Mouse (Mus musculus) lung, embryonic 15.5 days (tissue): ENCODE results near the gene Gtf3c4. TPM values are rescaled to one million over a fixed set of nuclear protein-coding genes. Genes with fewer than 3 reads are reported as not detected.

ENCODE experiments used
- ATAC-seq: fragments of 200-750 bp; cut with Nextera tagmentation; 2 replicates; pipeline ENCODE4 v1.8.0; 2017; ENCODE audit warnings: moderate number of reproducible peaks, borderline replicate concordance; ENCODE audit not compliant: low FRiP score, low TSS enrichment; ENCODE audit errors: extremely low read depth
- H3K27ac ChIP-seq: fragments of 300-500 bp; sonication (generic); 2 replicates; pipeline ENCODE4 v1.5.1; 2015; ENCODE audit warnings: moderate library complexity, mild to moderate bottlenecking, inconsistent platforms
- H3K27me3 ChIP-seq: fragments of 300-500 bp; sonication (generic); 2 replicates; pipeline ENCODE4 v1.6.1; 2015; ENCODE audit warnings: inconsistent platforms
- H3K36me3 ChIP-seq: fragments of 300-500 bp; sonication (generic); 2 replicates; pipeline ENCODE4 v1.6.1; 2015; ENCODE audit warnings: inconsistent platforms
- H3K4me1 ChIP-seq: fragments of 300-500 bp; sonication (generic); 2 replicates; pipeline ENCODE4 v1.6.1; 2015; ENCODE audit warnings: inconsistent platforms
- H3K4me2 ChIP-seq: fragments of 300-500 bp; sonication (generic); 2 replicates; pipeline ENCODE4 v1.6.1; 2015; ENCODE audit warnings: inconsistent platforms, mild to moderate bottlenecking, moderate library complexity
- H3K4me3 ChIP-seq: fragments of 300-500 bp; sonication (generic); 2 replicates; pipeline ENCODE4 v1.5.1; 2015; ENCODE audit warnings: mild to moderate bottlenecking, inconsistent platforms
- H3K9ac ChIP-seq: fragments of 300-500 bp; sonication (generic); 2 replicates; pipeline ENCODE4 v1.6.1; 2015; ENCODE audit warnings: inconsistent platforms
- H3K9me3 ChIP-seq: fragments of 300-500 bp; sonication (generic); 2 replicates; pipeline ENCODE4 v1.6.1; 2016; ENCODE audit warnings: inconsistent platforms
- WGBS: fragments of 180-500 bp; shearing (Covaris S2); methylation state at CpG from one replicate; pipeline ENCODE4 v1.1.7; 2015; 5-methylcytosine and 5-hydroxymethylcytosine counted together
- polyA plus RNA-seq: library from polyadenylated mRNA; unstranded; fragments of >200 nt; fragmentation: Nextera tagmentation; extraction: Ambion mirVana; gene quantifications from 2 replicates; pipeline ENCODE4 v1.2.1, GENCODE M21; 2015

The Gtf3c4 gene
- polyA plus RNA-seq, 1 experiment from 2014 or later: 14.5 TPM

DNA sequence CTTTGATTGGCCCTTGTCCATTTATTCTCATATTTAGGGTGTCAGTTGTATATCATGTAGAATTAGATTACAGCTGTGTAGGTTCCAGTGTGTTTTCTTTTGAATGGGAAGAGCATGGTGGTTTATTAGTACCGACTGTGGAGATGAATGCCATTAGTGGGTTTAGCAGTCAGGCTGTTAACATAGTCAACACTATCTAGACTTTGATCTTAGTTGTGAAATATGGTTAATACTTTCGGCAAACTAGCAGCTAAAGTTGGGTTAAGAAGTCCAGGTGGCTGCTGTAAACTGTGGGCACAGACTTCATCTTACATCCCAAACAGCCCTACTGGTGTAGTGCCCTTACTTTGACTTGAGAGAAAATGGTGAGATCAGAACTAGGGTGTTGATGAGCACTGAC is 8.7 kb upstream of the Gtf3c4 start:
- ATAC-seq: no peak
- 90% methylated on average over 2 of the region's 2 CpGs for WGBS
- Histone ChIP-seq H3K27me3 (no peaks in the 10 kb centered on the region), H3K9me3 (no peaks in the 10 kb centered on the region), H3K36me3 (peaks cover 52% of the 10 kb centered on the region), H3K9ac (no peak overlapping the region), H3K4me1 (peaks cover 1% of the 10 kb centered on the region; the same call in 1 of the 2 replicates), H3K27ac (no peak overlapping the region), H3K4me3 (no peak overlapping the region), H3K4me2 (no peak overlapping the region)

DNA sequence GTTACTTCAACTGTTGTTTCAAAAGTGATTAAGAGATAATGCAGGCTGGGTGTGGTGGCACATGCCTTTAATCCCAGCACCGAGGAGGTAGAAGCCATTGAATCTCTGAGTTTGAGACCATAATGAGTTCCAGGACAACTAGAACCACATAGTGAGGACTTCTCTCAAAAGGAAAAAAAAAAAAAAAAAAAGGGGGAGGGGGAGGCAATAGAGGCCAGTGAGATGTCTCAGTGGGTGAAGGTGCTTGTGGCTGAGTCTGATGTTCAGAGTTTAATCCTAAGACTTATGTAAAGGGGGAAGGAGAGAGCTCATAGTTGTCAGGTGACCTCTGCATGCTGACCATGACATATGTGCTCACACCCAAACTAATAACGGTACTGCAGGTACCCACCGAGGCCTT is 1.9 kb upstream of the Gtf3c4 start:
- WGBS: 67% methylated on average over 3 of the region's 3 CpGs
- Histone ChIP-seq H3K36me3 (peaks cover 16% of the 10 kb centered on the region), H3K27ac (no peak overlapping the region), H3K4me3 (no peak overlapping the region; the same call in 1 of the 2 replicates), H3K4me2 (peak overlapping the region; percentile 77), H3K9me3 (no peaks in the 10 kb centered on the region), H3K27me3 (no peaks in the 10 kb centered on the region), H3K4me1 (peaks cover 41% of the 10 kb centered on the region), H3K9ac (no peak overlapping the region)
- ATAC-seq: no peak

DNA sequence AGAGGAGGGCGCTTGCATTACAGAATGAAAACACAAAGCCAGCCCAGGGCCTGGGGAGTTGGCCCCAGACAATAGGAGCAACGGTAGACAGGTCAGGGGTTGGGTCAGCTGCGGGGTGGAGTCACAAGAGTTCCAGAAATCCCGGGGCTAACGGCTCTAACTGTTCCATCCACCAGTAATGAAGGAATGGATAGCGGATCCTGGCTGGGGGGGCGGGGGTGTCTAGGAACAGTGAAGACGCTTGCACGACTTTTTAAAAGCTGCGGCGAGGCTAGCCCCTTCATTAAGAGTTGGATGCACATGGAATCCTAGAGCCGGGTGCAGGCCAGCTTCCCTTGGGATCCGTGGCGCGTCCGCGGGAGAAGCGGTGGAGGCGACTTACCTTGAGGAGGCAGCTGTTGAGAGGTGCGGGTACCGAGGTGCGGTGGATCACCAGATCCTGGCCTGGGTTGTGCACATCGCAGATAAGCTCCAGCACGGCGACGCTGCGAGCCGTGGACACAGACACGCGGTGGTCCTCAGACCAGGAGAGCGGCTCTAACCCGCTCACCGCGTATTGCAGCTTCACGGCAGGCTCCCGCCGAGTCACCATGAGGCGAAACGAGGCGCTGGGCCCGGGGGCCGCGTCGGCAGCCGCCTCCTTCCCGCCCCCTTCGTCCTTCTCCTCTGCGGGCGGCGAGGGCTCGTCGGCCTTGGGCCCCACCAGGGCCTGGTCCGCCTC is 499 bp downstream of the Gtf3c4 start:
- Histone ChIP-seq H3K9me3 (no peaks in the 10 kb centered on the region), H3K27me3 (no peaks in the 10 kb centered on the region), H3K4me1 (peaks cover 54% of the 10 kb centered on the region), H3K9ac (peak overlapping the region; percentile 89), H3K36me3 (peaks cover 8% of the 10 kb centered on the region), H3K4me3 (peak overlapping the region; percentile 86), H3K4me2 (peak overlapping the region; percentile 77), H3K27ac (peak overlapping the region; percentile 88)
- ATAC-seq: peak; percentile 17
- WGBS: under 1% methylated on average over 53 of the region's 53 CpGs

DNA sequence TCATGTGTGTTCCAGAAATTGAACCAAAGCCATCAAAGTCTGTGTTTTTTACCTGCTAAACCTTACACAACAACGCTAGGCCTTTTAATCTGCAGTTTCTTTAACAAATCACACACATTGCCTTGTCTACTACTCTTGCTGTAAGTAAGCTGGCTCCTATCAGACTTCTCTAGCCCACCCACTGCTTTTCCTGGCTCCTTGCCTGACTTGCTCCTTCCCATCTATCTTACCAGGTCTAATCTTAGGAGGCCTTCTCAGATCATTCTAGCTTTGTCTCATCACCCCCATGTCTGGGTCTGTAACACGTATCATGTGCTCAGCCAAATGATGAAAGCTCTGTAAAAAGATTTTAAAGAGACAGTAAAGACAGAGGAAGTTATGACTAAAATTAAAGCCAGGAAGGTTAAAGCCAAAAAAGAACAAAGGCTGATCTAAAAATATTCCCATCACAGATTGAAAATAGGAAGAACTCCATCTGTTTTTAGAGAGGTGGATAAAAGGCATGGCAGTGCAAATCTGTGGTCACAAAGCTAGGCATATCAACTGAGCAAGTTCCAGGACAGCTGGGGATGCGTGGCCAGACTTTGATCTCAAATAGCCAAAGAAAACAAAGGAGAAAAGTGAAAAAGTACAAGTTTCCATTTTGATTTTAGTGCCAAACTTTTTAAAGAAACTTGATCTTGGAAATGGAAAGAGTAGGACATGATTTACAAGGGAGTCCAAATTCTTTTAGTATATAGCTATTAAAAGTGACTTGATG is 3.8 kb downstream of the Gtf3c4 start:
- ATAC-seq: no peak
- Histone ChIP-seq H3K36me3 (peaks cover 36% of the 10 kb centered on the region), H3K4me1 (peaks cover 33% of the 10 kb centered on the region), H3K27me3 (no peaks in the 10 kb centered on the region), H3K9me3 (no peaks in the 10 kb centered on the region), H3K4me2 (no peak overlapping the region), H3K27ac (0 out of 2 replicates have a peak overlapping the region, but pooled peaks have one; percentile 1), H3K4me3 (no peak overlapping the region), H3K9ac (no peak overlapping the region)
- WGBS: 38% methylated on average over 3 of the region's 3 CpGs

DNA sequence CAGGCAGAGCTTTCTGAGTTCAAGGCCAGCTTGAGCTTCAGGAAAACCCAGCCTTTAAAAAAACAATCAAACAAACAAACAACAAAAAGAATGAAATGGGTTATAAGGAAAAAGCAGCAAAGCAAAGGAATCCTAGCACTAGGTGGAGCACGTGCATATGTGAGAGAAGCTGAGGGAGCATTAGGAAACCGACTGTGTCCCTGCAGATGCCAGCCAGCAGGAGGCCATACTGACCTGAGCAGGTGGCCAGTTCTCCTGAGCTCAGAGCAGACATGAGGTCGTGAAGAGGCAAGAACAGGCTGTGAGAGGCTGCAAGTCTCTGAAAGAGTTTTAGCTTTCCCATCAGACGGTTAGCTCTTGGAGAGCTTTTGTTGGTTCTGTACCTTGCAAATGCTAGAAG is 10.9 kb downstream of the Gtf3c4 start:
- ATAC-seq: no peak
- no peaks in the 10 kb centered on the region for H3K9me3 ChIP-seq
- H3K9ac ChIP-seq: no peak overlapping the region
- H3K36me3 ChIP-seq: peaks cover 85% of the 10 kb centered on the region
- 24% methylated on average over 4 of the region's 4 CpGs for WGBS
- no peak overlapping the region for H3K4me3 ChIP-seq
- no peak overlapping the region for H3K27ac ChIP-seq
- no peaks in the 10 kb centered on the region for H3K27me3 ChIP-seq
- H3K4me2 ChIP-seq: no peak overlapping the region
- H3K4me1 ChIP-seq: no peaks in the 10 kb centered on the region

DNA sequence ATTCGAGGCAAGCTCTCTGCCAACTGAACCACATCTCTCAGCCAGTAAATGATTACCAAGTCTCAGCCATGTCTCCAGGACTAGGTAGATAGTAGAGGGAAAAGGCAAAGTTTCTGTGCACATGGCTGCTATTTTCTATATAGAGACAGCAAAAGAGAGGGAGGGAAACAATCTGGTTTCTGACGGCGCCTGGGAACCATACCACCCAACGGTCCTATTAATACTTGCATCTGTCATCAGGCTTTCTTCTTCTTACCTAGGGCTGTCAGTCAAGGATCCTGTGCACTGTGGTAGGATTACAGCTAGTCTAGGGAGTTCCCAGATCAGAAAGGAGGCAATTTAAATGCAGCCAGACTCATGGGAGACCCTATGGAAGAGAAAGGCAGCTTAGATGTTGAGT is 21.3 kb downstream of the Gtf3c4 start:
- H3K4me3 ChIP-seq: no peak overlapping the region
- no peaks in the 10 kb centered on the region for H3K27me3 ChIP-seq
- H3K4me1 ChIP-seq: no peaks in the 10 kb centered on the region
- H3K4me2 ChIP-seq: no peak overlapping the region
- no peak overlapping the region for H3K27ac ChIP-seq
- H3K9me3 ChIP-seq: no peaks in the 10 kb centered on the region
- WGBS: 67% methylated on average over 4 of the region's 4 CpGs
- H3K36me3 ChIP-seq: peaks cover 10% of the 10 kb centered on the region; the same call in 1 of the 2 replicates
- no peak overlapping the region for H3K9ac ChIP-seq
- ATAC-seq: no peak

DNA sequence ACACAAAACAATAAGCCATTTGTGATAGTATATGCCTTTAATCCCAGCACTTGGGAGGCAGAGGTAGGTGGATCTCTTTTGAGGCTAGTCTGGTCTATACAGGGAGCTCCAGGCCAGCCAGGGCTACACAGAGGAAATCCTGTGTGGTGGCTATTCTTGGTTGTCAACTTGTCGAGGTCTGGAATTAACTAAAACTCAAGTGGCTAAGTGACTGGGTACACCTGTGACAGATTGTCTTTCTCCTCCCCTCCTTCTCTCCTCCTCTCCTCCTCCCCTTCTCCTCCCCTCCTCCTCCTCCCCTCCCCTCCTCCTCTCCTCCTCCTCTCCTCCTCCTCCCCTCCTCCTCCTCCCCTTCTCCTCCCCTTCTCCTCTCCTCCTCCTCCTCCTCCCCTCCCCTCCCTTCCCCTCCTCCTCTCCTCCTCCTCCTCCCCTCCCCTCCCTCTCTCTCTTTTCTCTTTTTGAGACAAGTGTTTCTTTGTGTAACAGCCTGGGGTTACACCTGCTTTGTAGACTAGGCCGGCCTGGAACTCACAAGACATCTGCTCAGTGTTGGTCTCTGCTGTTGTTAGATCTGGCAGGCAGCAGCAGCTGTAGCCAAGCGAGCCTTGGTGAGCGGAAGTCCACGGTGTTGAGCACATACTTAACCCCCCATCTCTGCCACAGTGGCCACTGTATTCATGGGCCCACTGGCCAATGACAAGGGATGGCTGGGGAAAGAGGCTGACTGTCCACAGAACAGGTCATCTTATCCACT is 29.7 kb downstream of the Gtf3c4 start:
- Histone ChIP-seq H3K36me3 (no peaks in the 10 kb centered on the region), H3K9ac (no peak overlapping the region), H3K27me3 (no peaks in the 10 kb centered on the region), H3K4me2 (no peak overlapping the region), H3K27ac (no peak overlapping the region), H3K4me1 (no peaks in the 10 kb centered on the region), H3K9me3 (no peaks in the 10 kb centered on the region), H3K4me3 (no peak overlapping the region)
- 26% methylated on average over 5 of the region's 5 CpGs for WGBS
- no peak for ATAC-seq

DNA sequence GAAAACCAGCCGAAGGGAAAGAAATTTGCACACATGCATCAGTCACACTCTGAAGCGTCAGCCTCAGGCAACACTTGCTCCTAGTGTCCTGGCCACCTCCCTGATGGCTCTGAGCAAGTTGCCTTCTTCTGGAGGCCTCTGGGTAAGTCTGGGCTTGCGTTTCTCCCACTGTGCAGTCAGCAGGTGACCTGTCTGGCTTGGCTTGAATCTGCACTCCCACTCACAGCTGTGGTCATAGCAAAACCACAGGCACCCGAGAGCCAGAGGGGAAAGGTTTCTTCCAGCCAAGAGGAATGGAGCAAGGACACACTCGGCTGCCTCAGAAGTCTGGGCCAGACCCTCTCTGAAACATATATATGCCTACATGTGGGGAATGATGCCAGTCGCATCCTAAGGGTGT is 31.3 kb downstream of the Gtf3c4 start:
- Histone ChIP-seq H3K36me3 (no peaks in the 10 kb centered on the region), H3K27me3 (no peaks in the 10 kb centered on the region), H3K9me3 (no peaks in the 10 kb centered on the region), H3K9ac (no peak overlapping the region), H3K4me3 (no peak overlapping the region), H3K4me1 (no peaks in the 10 kb centered on the region), H3K4me2 (no peak overlapping the region), H3K27ac (no peak overlapping the region)
- no peak for ATAC-seq
- 72% methylated on average over 6 of the region's 6 CpGs for WGBS

DNA sequence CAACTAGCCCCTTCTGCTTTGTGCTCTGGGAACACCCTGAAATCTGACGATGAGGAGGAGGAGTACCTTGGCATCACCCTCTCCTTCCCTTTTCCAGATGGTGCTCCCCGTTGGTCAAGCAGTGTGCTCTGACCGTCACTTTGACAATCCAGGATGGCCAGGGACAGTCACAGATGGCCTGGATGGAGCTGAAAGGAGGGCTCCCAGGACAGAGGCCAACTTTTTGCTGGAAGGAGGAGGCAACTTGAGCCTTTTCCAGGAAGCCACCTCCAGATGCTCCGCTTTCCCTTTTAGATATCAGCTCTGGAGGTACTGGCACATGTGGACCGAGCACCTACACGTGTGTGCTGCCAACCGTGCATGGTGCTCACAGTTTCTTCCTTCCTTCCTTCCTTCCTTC is 36.8 kb downstream of the Gtf3c4 start:
- H3K27ac ChIP-seq: no peak overlapping the region
- no peaks in the 10 kb centered on the region for H3K36me3 ChIP-seq
- no peak overlapping the region for H3K9ac ChIP-seq
- no peak for ATAC-seq
- no peaks in the 10 kb centered on the region for H3K27me3 ChIP-seq
- no peak overlapping the region for H3K4me3 ChIP-seq
- no peaks in the 10 kb centered on the region for H3K9me3 ChIP-seq
- H3K4me2 ChIP-seq: no peak overlapping the region
- H3K4me1 ChIP-seq: peaks cover 10% of the 10 kb centered on the region
- WGBS: 71% methylated on average over 7 of the region's 7 CpGs

DNA sequence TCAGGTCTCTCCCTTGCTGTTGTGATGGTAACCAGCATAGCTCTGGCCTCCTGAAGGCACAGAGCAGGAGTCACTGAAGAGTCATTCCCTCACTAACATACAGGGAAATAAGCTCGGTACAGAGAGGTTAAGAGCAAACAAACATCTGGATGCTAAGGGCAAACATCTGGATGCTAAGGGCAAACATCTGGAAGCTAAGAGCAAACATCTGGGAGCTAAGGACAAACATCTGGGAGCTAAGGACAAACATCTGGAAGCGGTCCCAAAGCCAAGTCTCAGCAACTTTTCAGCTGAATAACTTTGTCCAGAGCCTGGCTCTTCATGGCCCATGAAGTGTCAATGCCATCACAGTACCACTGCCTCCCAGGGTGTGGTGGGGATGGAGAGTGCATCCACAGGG is 40.6 kb downstream of the Gtf3c4 start:
- H3K9me3 ChIP-seq: no peaks in the 10 kb centered on the region
- no peaks in the 10 kb centered on the region for H3K36me3 ChIP-seq
- no peak overlapping the region for H3K9ac ChIP-seq
- no peak for ATAC-seq
- no peak overlapping the region for H3K4me2 ChIP-seq
- no peak overlapping the region for H3K4me3 ChIP-seq
- peaks cover 21% of the 10 kb centered on the region for H3K4me1 ChIP-seq
- 36% methylated on average over 2 of the region's 2 CpGs for WGBS
- H3K27me3 ChIP-seq: no peaks in the 10 kb centered on the region
- no peak overlapping the region for H3K27ac ChIP-seq

DNA sequence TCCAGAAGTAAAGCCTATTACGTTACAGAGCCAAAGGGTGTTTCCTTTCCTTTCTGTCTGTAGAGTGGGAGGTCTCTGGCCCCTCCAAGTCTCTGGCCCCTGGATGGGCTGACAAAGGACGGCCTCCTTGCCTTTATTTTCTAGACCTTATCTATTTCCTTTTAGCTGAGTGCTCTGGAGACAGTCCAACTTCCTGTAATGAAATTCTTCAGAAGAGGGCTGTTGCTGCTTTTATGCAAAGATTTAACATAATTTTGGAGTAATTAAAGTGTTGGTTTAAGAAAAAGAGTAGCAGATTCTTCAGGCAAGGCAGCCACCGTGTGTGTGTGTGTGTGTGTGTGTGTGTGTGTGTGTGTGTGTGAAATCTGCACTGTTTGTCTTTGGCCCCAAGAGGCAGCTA is 41.8 kb downstream of the Gtf3c4 start:
- Histone ChIP-seq H3K27ac (peak overlapping the region; percentile 19; the same call in 1 of the 2 replicates), H3K4me2 (no peak overlapping the region), H3K9ac (no peak overlapping the region), H3K4me1 (peaks cover 21% of the 10 kb centered on the region), H3K36me3 (no peaks in the 10 kb centered on the region), H3K4me3 (no peak overlapping the region), H3K27me3 (no peaks in the 10 kb centered on the region), H3K9me3 (no peaks in the 10 kb centered on the region)
- 12% methylated on average over 3 of the region's 3 CpGs for WGBS
- ATAC-seq: no peak
